Mouse (Mus musculus) liver, embryonic 14.5 days (tissue): Measurements from ENCODE around the gene Dpm1.

Experiments
- CTCF ChIP-seq: IDR thresholded peaks from 2 replicates; pipeline ENCODE4 v1.5.1; 2016; ENCODE audit warnings: antibody characterized with exemption, low read depth, control low read depth
- EP300 ChIP-seq: IDR thresholded peaks from 2 replicates; pipeline ENCODE4 v1.6.1; 2016; ENCODE audit warnings: antibody characterized with exemption, low read depth

DNA sequence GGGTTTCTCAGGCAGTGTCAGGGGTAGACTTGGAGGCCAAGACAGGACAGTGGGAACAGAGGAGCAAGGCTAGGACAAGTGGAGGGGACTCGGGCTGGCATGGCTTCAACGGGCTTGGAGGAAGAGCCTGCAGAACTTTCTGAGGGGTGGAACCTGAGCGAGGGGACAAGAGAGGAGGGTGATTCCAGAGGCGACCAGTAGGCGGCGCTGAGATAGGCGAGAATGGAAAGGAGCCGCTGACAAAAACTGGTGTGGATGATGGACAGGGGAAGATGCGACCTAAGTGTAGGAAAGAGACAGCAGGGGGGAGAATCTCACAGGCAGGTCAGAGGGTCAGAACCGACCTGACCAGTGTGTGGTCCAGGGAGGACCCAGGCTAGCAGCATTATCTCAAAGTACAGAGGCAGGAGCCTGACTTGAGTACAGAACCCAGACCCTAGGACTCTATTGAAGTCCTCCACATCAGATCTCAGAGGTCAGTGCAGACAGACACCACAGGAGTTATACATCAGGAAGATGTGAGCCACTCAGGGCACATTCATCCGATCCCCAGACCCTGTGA, 44.1 kb upstream of the Dpm1 start:
- peak; percentile 92 for TF ChIP-seq CTCF
- TF ChIP-seq EP300: no peak
